Comparison of ENCODE assay signal across 29 mouse cellular contexts in genomic region chr4:56993331-56993730, GRCm38 (mm10). TPM values are rescaled to one million over a fixed set of nuclear protein-coding genes. Genes with fewer than 3 reads are reported as not detected.
DNase-seq lines count a peak whose midpoint lies in the region; ATAC-seq and TF ChIP-seq lines count a peak whose summit lies in the region.
"Had no signal": no experiment of that assay in that cellular context is flagged by ENCODE, and none has a peak within 500 bp of the region (broad histone marks: within the 10 kb centered on the region; RNA-seq: fewer than 3 reads in every experiment).

No protein-coding gene starts in this region.

- 71% methylated on average over 7 of the region's 7 CpGs for WGBS in lung, embryonic 14.5 days
- 92% methylated on average over 7 of the region's 7 CpGs for WGBS in midbrain, embryonic 14.5 days

- no peak overlapping the region for H3K27ac ChIP-seq in lung, embryonic 14.5 days (ENCODE audit: low read depth)
- no peak overlapping the region for H3K27ac ChIP-seq in MEL (ENCODE audit: control insufficient read depth, low read depth, low read length)
- H3K27ac ChIP-seq in midbrain, embryonic 14.5 days (replicated peaks; ENCODE audit: low read depth, low read length), result no peak overlapping the region
- H3K27ac ChIP-seq: embryonic facial prominence, embryonic 15.5 days; hindbrain, embryonic 13.5 days; neural tube, embryonic 12.5 days; stomach, embryonic 15.5 days had no signal

- TF ChIP-seq EP300 in MEL (IDR thresholded peaks at IDR 0.05; ENCODE audit: low read depth in 1 of 2, low read length in 2 of 2), result no peak

- H3K4me1 ChIP-seq in lung, embryonic 14.5 days (ENCODE audit: insufficient read depth), result no peaks in the 10 kb centered on the region
- no peaks in the 10 kb centered on the region for H3K4me1 ChIP-seq in MEL (ENCODE audit: control insufficient read depth in 1 of 2, insufficient read depth in 2 of 2, low read length in 2 of 2)
- H3K4me1 ChIP-seq in midbrain, embryonic 14.5 days (ENCODE audit: control insufficient read depth, insufficient read depth, low read length), result peaks cover 7% of the 10 kb centered on the region
- H3K4me1 ChIP-seq: neural tube, embryonic 12.5 days had no signal

- no peak overlapping the region for H3K4me3 ChIP-seq in lung, embryonic 14.5 days (ENCODE audit: low read depth, low read length)
- no peak overlapping the region for H3K4me3 ChIP-seq in MEL (ENCODE audit: control insufficient read depth in 1 of 2, insufficient read depth in 1 of 2, low read depth in 2 of 2, low read length in 2 of 2)
- no peak overlapping the region for H3K4me3 ChIP-seq in midbrain, embryonic 14.5 days (replicated peaks; ENCODE audit: low read depth, low read length)
- H3K4me3 ChIP-seq: embryonic facial prominence, embryonic 15.5 days; hindbrain, embryonic 13.5 days; neural tube, embryonic 12.5 days; stomach, embryonic 15.5 days had no signal

- no peak for TF ChIP-seq RAD21 in MEL (IDR thresholded peaks at IDR 0.05; ENCODE audit: low read depth, low read length)

- H3K4me2 ChIP-seq in lung, embryonic 14.5 days, result no peak overlapping the region
- no peak overlapping the region for H3K4me2 ChIP-seq in midbrain, embryonic 14.5 days (ENCODE audit: low read length)
- H3K4me2 ChIP-seq: embryonic facial prominence, embryonic 15.5 days; heart, embryonic 11.5 days; hindbrain, embryonic 13.5 days; neural tube, embryonic 12.5 days; stomach, embryonic 15.5 days had no signal

- no peaks in the 10 kb centered on the region for H3K36me3 ChIP-seq in lung, embryonic 14.5 days (ENCODE audit: insufficient read depth)
- no peaks in the 10 kb centered on the region for H3K36me3 ChIP-seq in MEL (ENCODE audit: control insufficient read depth in 1 of 2, insufficient read depth in 2 of 2, low read length in 2 of 2)
- H3K36me3 ChIP-seq in midbrain, embryonic 14.5 days (ENCODE audit: control insufficient read depth, insufficient read depth, low read length), result no peaks in the 10 kb centered on the region
- H3K36me3 ChIP-seq: embryonic facial prominence, embryonic 15.5 days; neural tube, embryonic 12.5 days; stomach, embryonic 15.5 days had no signal

- peaks cover 28% of the 10 kb centered on the region for H3K27me3 ChIP-seq in lung, embryonic 14.5 days (ENCODE audit: insufficient read depth, low read length)
- H3K27me3 ChIP-seq in MEL (ENCODE audit: control insufficient read depth in 1 of 2, insufficient read depth in 2 of 2, low read length in 2 of 2), result no peaks in the 10 kb centered on the region
- H3K27me3 ChIP-seq in midbrain, embryonic 14.5 days (ENCODE audit: control insufficient read depth, insufficient read depth, low read length), result peaks cover 5% of the 10 kb centered on the region; the same call in 1 of the 2 replicates

- no peak for ATAC-seq in lung, embryonic 14.5 days (ENCODE audit: insufficient read depth)
- ATAC-seq in megakaryocyte-erythroid progenitor cell, adult 5-6 weeks (replicated peaks; ENCODE audit: low FRiP score, low TSS enrichment, poor library complexity, severe bottlenecking), result 0 out of 2 replicates have a peak, but pooled peaks have one; percentile 52
- ATAC-seq in midbrain, embryonic 14.5 days (ENCODE audit: low FRiP score, low TSS enrichment), result no peak
- ATAC-seq: forebrain, embryonic 16.5 days; inflammation-experienced regulatory T-cells, adult 6 months; Patski had no signal

- DNase-seq in lung, embryonic 14.5 days, result peak; percentile 31
- no peak for DNase-seq in lung, postnatal 4 days
- DNase-seq in MEL (ENCODE audit: low read depth, low spot score), result peak; percentile 26
- peak; percentile 48 for DNase-seq in thymus, postnatal 14 days
- DNase-seq in embryo, embryonic 9.5 days (ENCODE audit: extremely low spot score), result no peak
- no peak for DNase-seq in kidney, postnatal 25 days
- no peak for DNase-seq in midbrain, embryonic 14.5 days
- DNase-seq: adrenal gland, adult 8-10 months; B cell, adult 2 months; cerebellum, adult 11 months; embryo, embryonic 11 days; heart, postnatal 10 days; kidney, adult 2 months; kidney, postnatal 10 days; left cerebral cortex, postnatal 4 days; liver had no signal

- H3K9me3 ChIP-seq in lung, embryonic 14.5 days (ENCODE audit: low read depth, low read length), result 0 out of 2 replicates have a peak, but pooled peaks cover 5% of the 10 kb centered on the region
- H3K9me3 ChIP-seq in MEL (replicated peaks; ENCODE audit: insufficient read depth, low read length), result no peaks in the 10 kb centered on the region
- H3K9me3 ChIP-seq in midbrain, embryonic 14.5 days (ENCODE audit: control insufficient read depth, low read length), result 0 out of 2 replicates have a peak, but pooled peaks cover 5% of the 10 kb centered on the region
- H3K9me3 ChIP-seq: embryonic facial prominence, embryonic 15.5 days; hindbrain, embryonic 13.5 days; neural tube, embryonic 12.5 days; stomach, embryonic 15.5 days had no signal

- no peak for TF ChIP-seq CTCF in lung, embryonic 14.5 days (IDR thresholded peaks at IDR 0.05; ENCODE audit: low read depth)
- no peak for TF ChIP-seq CTCF in MEL (IDR thresholded peaks at IDR 0.05 in 2 of 3, conservative IDR thresholded peaks at IDR 0.05 in 1 of 3; ENCODE audit: control insufficient read depth in 1 of 3, insufficient read depth in 1 of 3, low read depth in 2 of 3, low read length in 3 of 3, poor library complexity in 1 of 3, severe bottlenecking in 1 of 3)

- no peak overlapping the region for H3K9ac ChIP-seq in lung, embryonic 14.5 days
- no peak overlapping the region for H3K9ac ChIP-seq in MEL (ENCODE audit: control insufficient read depth, low read depth, low read length, poor library complexity, severe bottlenecking)
- H3K9ac ChIP-seq in midbrain, embryonic 14.5 days (replicated peaks; ENCODE audit: low read length), result no peak overlapping the region
- H3K9ac ChIP-seq: embryonic facial prominence, embryonic 15.5 days; hindbrain, embryonic 13.5 days; neural tube, embryonic 12.5 days; stomach, embryonic 15.5 days had no signal

- no peak for TF ChIP-seq POLR2A in MEL (IDR thresholded peaks at IDR 0.05; ENCODE audit: control insufficient read depth in 1 of 2, insufficient read depth in 1 of 2, low read depth in 1 of 2, low read length in 2 of 2, poor library complexity in 1 of 2)

- no peaks in the 10 kb centered on the region for H3K79me2 ChIP-seq in MEL (ENCODE audit: control insufficient read depth, insufficient read depth, low read length, poor library complexity)

TF ChIP-seq in MEL, 35 proteins besides CTCF, POLR2A, EP300 and RAD21:
- peak; percentile 60 for TF ChIP-seq USF1 (IDR thresholded peaks at IDR 0.05; ENCODE audit: low read depth, low read length)
- no peak for TF ChIP-seq ETS1 (IDR thresholded peaks at IDR 0.05; ENCODE audit: low read depth, low read length)
- no peak for TF ChIP-seq POLR2AphosphoS2 (IDR thresholded peaks at IDR 0.05; ENCODE audit: low read length)
- no peak for TF ChIP-seq CHD2 (IDR thresholded peaks at IDR 0.05; ENCODE audit: low read length)
- TF ChIP-seq TBP (IDR thresholded peaks at IDR 0.05; ENCODE audit: low read depth, low read length), result no peak
- TF ChIP-seq ZC3H11A (IDR thresholded peaks at IDR 0.05; ENCODE audit: low read depth, low read length), result no peak
- TF ChIP-seq ZNF384 (IDR thresholded peaks at IDR 0.05; ENCODE audit: low read depth, low read length), result no peak
- no peak for TF ChIP-seq MAZ (IDR thresholded peaks at IDR 0.05; ENCODE audit: low read depth, low read length)
- no peak for TF ChIP-seq E2F4 (IDR thresholded peaks at IDR 0.05; ENCODE audit: borderline replicate concordance, low read depth, low read length)
- TF ChIP-seq JUND (IDR thresholded peaks at IDR 0.05; ENCODE audit: low read depth, low read length), result no peak
- no peak for TF ChIP-seq NRF1 (IDR thresholded peaks at IDR 0.05; ENCODE audit: insufficient read depth, low read depth, low read length, poor library complexity, severe bottlenecking)
- no peak for TF ChIP-seq TAL1 (IDR thresholded peaks at IDR 0.05; ENCODE audit: low read length)
- no peak for TF ChIP-seq SMC3 (IDR thresholded peaks at IDR 0.05; ENCODE audit: low read depth, low read length)
- TF ChIP-seq BHLHE40 (IDR thresholded peaks at IDR 0.05; ENCODE audit: borderline replicate concordance, low read depth, low read length), result peak; percentile 56; the same call in 1 of the 2 replicates
- TF ChIP-seq RCOR1 (IDR thresholded peaks at IDR 0.05; ENCODE audit: low read depth, low read length), result no peak
- TF ChIP-seq NELFE (IDR thresholded peaks at IDR 0.05; ENCODE audit: low read depth, low read length), result no peak
- TF ChIP-seq USF2 (IDR thresholded peaks at IDR 0.05; ENCODE audit: borderline replicate concordance in 1 of 2, insufficient read depth in 1 of 2, low read depth in 1 of 2, low read length in 2 of 2), result no peak
- no peak for TF ChIP-seq MYB (IDR thresholded peaks at IDR 0.05; ENCODE audit: low read depth, low read length)

RNA-seq across cellular contexts. Expression of gene Frrs1l, which starts 3.1 kb away (rescaled TPM):
- 1.7 and 2.1 TPM in 2 replicates for polyA plus RNA-seq in lung, embryonic 14.5 days (2014; fragmentation: Nextera tagmentation; extraction: Ambion mirVana)
- not detected in 2 replicates for total RNA-seq in MEL (2012; rRNA removed)
- polyA plus RNA-seq in MEL (2012; ENCODE audit: insufficient read depth in 1 of 2, insufficient read length in 2 of 2, low read depth in 1 of 2, low replicate concordance in 2 of 2, missing spikeins in 1 of 2), result not detected
- total RNA-seq in megakaryocyte-erythroid progenitor cell, adult 5-6 weeks (2014; fragmentation: Nextera tagmentation), result not detected in 2 replicates
- total RNA-seq in megakaryocyte-erythroid progenitor cell, adult 5-6 weeks (2017), result not detected in 2 replicates
- polyA plus RNA-seq in midbrain, embryonic 14.5 days (2014; fragmentation: Nextera tagmentation; extraction: Ambion mirVana), result 21.3 and 24.3 TPM in 2 replicates
- total RNA-seq: gastrocnemius, adult 18-20 months; megakaryocyte, adult 5-6 weeks had no signal
- polyA plus RNA-seq: gonadal fat pad, adult 2 months; inflammation-experienced regulatory T-cells, adult 6 months; Patski; spleen, adult 2 months had no signal

RNA-seq across cellular contexts. Expression of gene Tmem245, which starts 46.1 kb away (rescaled TPM):
- polyA plus RNA-seq in lung, embryonic 14.5 days (2014; fragmentation: Nextera tagmentation; extraction: Ambion mirVana), result 11.7 and 12.9 TPM in 2 replicates
- 7.7 and 9.2 TPM in 2 replicates for total RNA-seq in MEL (2012; rRNA removed)
- 10 to 100 TPM in 1 of 2 experiments, 1 to 10 TPM in 1; 7.3 to 15.0 TPM for polyA plus RNA-seq in MEL (2012; ENCODE audit: insufficient read depth in 1 of 2, insufficient read length in 2 of 2, low read depth in 1 of 2, low replicate concordance in 2 of 2, missing spikeins in 1 of 2)
- total RNA-seq in megakaryocyte-erythroid progenitor cell, adult 5-6 weeks (2014; fragmentation: Nextera tagmentation), result 9.0 and 11.8 TPM in 2 replicates
- 4.7 and 6.1 TPM in 2 replicates for total RNA-seq in megakaryocyte-erythroid progenitor cell, adult 5-6 weeks (2017)
- polyA plus RNA-seq in midbrain, embryonic 14.5 days (2014; fragmentation: Nextera tagmentation; extraction: Ambion mirVana), result 9.2 and 10.1 TPM in 2 replicates

Comparison
In these comparisons a context has a peak if more than half of its experiments do, and no peak if none do; other contexts are left out.
1. DNase-seq: peak in lung, embryonic 14.5 days (single experiment), MEL (single experiment) and thymus, postnatal 14 days (single experiment); none in lung, postnatal 4 days (0 of 2), embryo, embryonic 9.5 days (single experiment), kidney, postnatal 25 days (0 of 2) and midbrain, embryonic 14.5 days (single experiment).